In the genomic region with DNA sequence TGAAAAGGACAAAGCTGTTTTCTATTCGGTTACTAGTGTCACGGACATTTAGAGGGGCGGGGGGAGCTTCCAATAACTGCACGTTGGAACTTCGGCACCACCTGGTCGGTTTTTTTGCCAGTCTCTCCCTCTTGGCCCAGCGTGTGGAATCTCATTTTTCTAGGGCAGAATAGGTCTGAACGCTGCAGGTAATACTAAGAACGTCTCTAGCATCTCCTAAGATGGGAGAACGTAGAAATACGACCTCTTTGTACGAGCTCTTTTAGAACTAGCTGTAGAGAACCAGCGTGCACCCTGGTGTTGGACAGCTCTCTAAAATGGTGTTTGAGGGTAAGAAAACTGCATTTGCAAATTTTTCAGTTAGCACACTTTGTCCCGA, we compare ENCODE assay signal across 9 mouse cellular contexts. TPM values are rescaled to one million over a fixed set of nuclear protein-coding genes. Genes with fewer than 3 reads are reported as not detected.
DNase-seq lines count a peak whose midpoint lies in the region; ATAC-seq and TF ChIP-seq lines count a peak whose summit lies in the region.
"Had no signal": no experiment of that assay in that cellular context is flagged by ENCODE, and none has a peak within 500 bp of the region (broad histone marks: within the 10 kb centered on the region; RNA-seq: fewer than 3 reads in every experiment).

No protein-coding gene starts in this region.

- DNase-seq in heart, adult 2 months: no peak
- DNase-seq in heart, adult 8-10 months (ENCODE audit: low spot score): no peak
- DNase-seq in CD4-positive helper T cell, adult 2 months (ENCODE audit: low read depth, low spot score): peak; percentile 44
- no peak for DNase-seq in forebrain, embryonic 11.5 days (ENCODE audit: low spot score)
- DNase-seq in liver, adult 2 months (ENCODE audit: extremely low read depth, low read depth, low spot score): peak; percentile 48
- DNase-seq in telencephalon, adult 2 months (ENCODE audit: low read depth, low spot score): peak; percentile 18
- DNase-seq in left cerebral cortex, postnatal 25 days (ENCODE audit: low spot score in 2 of 2): no peak

- peak overlapping the region; percentile 92 for H3K27ac ChIP-seq in heart, adult 2 months
- peak overlapping the region; percentile 89 for H3K27ac ChIP-seq in forebrain, embryonic 11.5 days (ENCODE audit: low read depth, low read length)
- peak overlapping the region; percentile 79 for H3K27ac ChIP-seq in liver, adult 2 months (replicated peaks; ENCODE audit: insufficient read depth, low read depth, low read length)

- H3K9ac ChIP-seq in heart, adult 2 months (ENCODE audit: low read depth, low read length): peak overlapping the region; percentile 87
- H3K9ac ChIP-seq in forebrain, embryonic 11.5 days (ENCODE audit: low read length): peak overlapping the region; percentile 89
- H3K9ac ChIP-seq in liver, adult 2 months (ENCODE audit: low read depth, low read length): peak overlapping the region; percentile 90

- no peaks in the 10 kb centered on the region for H3K27me3 ChIP-seq in heart, adult 2 months (ENCODE audit: control insufficient read depth, insufficient read depth, low read length)
- H3K27me3 ChIP-seq in forebrain, embryonic 11.5 days (ENCODE audit: control insufficient read depth, insufficient read depth, low read length): no peaks in the 10 kb centered on the region
- H3K27me3 ChIP-seq in liver, adult 2 months (ENCODE audit: control insufficient read depth, insufficient read depth, low read length): no peaks in the 10 kb centered on the region
- H3K27me3 ChIP-seq: Patski had no signal

- peaks cover under 1% of the 10 kb centered on the region for H3K36me3 ChIP-seq in heart, adult 2 months (ENCODE audit: control insufficient read depth, insufficient read depth, low read length)
- no peaks in the 10 kb centered on the region for H3K36me3 ChIP-seq in forebrain, embryonic 11.5 days (ENCODE audit: control insufficient read depth, insufficient read depth, low read length)
- peaks cover under 1% of the 10 kb centered on the region for H3K36me3 ChIP-seq in liver, adult 2 months (ENCODE audit: control insufficient read depth, insufficient read depth, low read length)

- ATAC-seq in forebrain, embryonic 11.5 days (replicated peaks; ENCODE audit: low FRiP score): 0 out of 2 replicates have a peak, but pooled peaks have one; percentile 1
- no peak for ATAC-seq in inflammation-experienced regulatory T-cells, adult 6 months

- no peak for TF ChIP-seq EP300 in heart, adult 2 months (IDR thresholded peaks at IDR 0.05; ENCODE audit: insufficient read depth, low read depth, low read length)

- peak overlapping the region; percentile 62 for H3K4me2 ChIP-seq in forebrain, embryonic 11.5 days (ENCODE audit: low read depth, low read length, severe bottlenecking)

- 2% methylated on average over 14 of the region's 14 CpGs for WGBS in heart, adult 2 months
- WGBS in forebrain, embryonic 11.5 days: 0% methylated on average over 14 of the region's 14 CpGs
- WGBS in liver, adult 2 months: under 1% methylated on average over 14 of the region's 14 CpGs

- H3K4me3 ChIP-seq in heart, adult 2 months: peak overlapping the region; percentile 87
- H3K4me3 ChIP-seq in forebrain, embryonic 11.5 days (ENCODE audit: low read depth, low read length): peak overlapping the region; percentile 76
- H3K4me3 ChIP-seq in liver, adult 2 months (ENCODE audit: insufficient read depth, low read depth, low read length): peak overlapping the region; percentile 65

- H3K9me3 ChIP-seq in forebrain, embryonic 11.5 days (ENCODE audit: control insufficient read depth, low read length): no peaks in the 10 kb centered on the region

- intact Hi-C loops in heart, adult 2 months (cut with DNase I): loop anchor here (2.0 to 10.0 kb wide), 3 partner anchors 87 to 335 kb away; partner anchors contain the start of genes Rnf168 and Smco1
- intact Hi-C loops in left cerebral cortex, postnatal 25 days (cut with DNase I): no loop called here

- peaks cover 2% of the 10 kb centered on the region; the same call in 1 of the 2 replicates for H3K4me1 ChIP-seq in heart, adult 2 months (ENCODE audit: control insufficient read depth, insufficient read depth, low read length)
- H3K4me1 ChIP-seq in forebrain, embryonic 11.5 days (replicated peaks; ENCODE audit: control insufficient read depth, insufficient read depth, low read length): peaks cover 2% of the 10 kb centered on the region; the same call in 1 of the 2 replicates
- H3K4me1 ChIP-seq in liver, adult 2 months (ENCODE audit: control insufficient read depth, insufficient read depth, low read length): peaks cover 10% of the 10 kb centered on the region; the same call in 1 of the 2 replicates

- H3K79me2 ChIP-seq in heart, adult 2 months (replicated peaks; ENCODE audit: control insufficient read depth, insufficient read depth, low read length): no peaks in the 10 kb centered on the region
- peaks cover 10% of the 10 kb centered on the region for H3K79me2 ChIP-seq in liver, adult 2 months (ENCODE audit: control insufficient read depth, insufficient read depth, low read length)

- no peak for TF ChIP-seq CTCF in heart, adult 2 months (IDR thresholded peaks at IDR 0.05)
- TF ChIP-seq CTCF in liver, adult 2 months (IDR thresholded peaks at IDR 0.05; ENCODE audit: low read depth, low read length): no peak

- no peak for TF ChIP-seq POLR2A in heart, adult 2 months (IDR thresholded peaks at IDR 0.05; ENCODE audit: insufficient read depth, low read depth, low read length)
- no peak for TF ChIP-seq POLR2A in liver, adult 2 months (IDR thresholded peaks at IDR 0.05; ENCODE audit: extremely low read depth, insufficient read depth, low read length)

RNA-seq across cellular contexts. Expression of gene Tfrc, which starts 0.7 kb away (rescaled TPM):
- 10 to 100 TPM; 51.3 to 85.7 TPM for total RNA-seq in heart, adult 2 months (2021)
- 27.8 and 72.8 TPM in 2 replicates for polyA plus RNA-seq in heart, adult 2 months (2012; rRNA removed)
- total RNA-seq in heart, adult 8-10 months (2022): 10 to 100 TPM; 21.4 to 53.5 (median 38.0) TPM
- polyA plus RNA-seq in forebrain, embryonic 11.5 days (2014; fragmentation: Nextera tagmentation; extraction: Ambion mirVana): 68.4 and 73.6 TPM in 2 replicates
- total RNA-seq in liver, adult 2 months (2014; rRNA removed): 16.0 and 36.5 TPM in 2 replicates
- polyA plus RNA-seq in liver, adult 2 months (2012; rRNA removed): 3.9 and 4.4 TPM in 2 replicates
- 10 to 100 TPM; 15.9 to 22.7 (median 17.9) TPM for polyA plus RNA-seq in inflammation-experienced regulatory T-cells, adult 6 months (2017; shearing (Covaris generic))
- total RNA-seq in left cerebral cortex, postnatal 25 days (2021): 10 to 100 TPM; 71.0 to 79.9 TPM

RNA-seq across cellular contexts. Expression of gene Tnk2, which starts 34.3 kb away (rescaled TPM):
- total RNA-seq in heart, adult 2 months (2021): 10 to 100 TPM; 17.8 to 19.6 TPM
- 32.2 and 37.0 TPM in 2 replicates for polyA plus RNA-seq in heart, adult 2 months (2012; rRNA removed)
- total RNA-seq in heart, adult 8-10 months (2022): 10 to 100 TPM; 18.6 to 22.6 (median 21.4) TPM
- 11.2 and 12.1 TPM in 2 replicates for polyA plus RNA-seq in forebrain, embryonic 11.5 days (2014; fragmentation: Nextera tagmentation; extraction: Ambion mirVana)
- total RNA-seq in liver, adult 2 months (2014; rRNA removed): 1.9 and 4.9 TPM in 2 replicates
- 33.4 and 35.7 TPM in 2 replicates for polyA plus RNA-seq in liver, adult 2 months (2012; rRNA removed)
- 10 to 100 TPM in 1 of 3 experiments, 1 to 10 TPM in 2; 7.2 to 10.1 (median 8.6) TPM for polyA plus RNA-seq in inflammation-experienced regulatory T-cells, adult 6 months (2017; shearing (Covaris generic))
- 100 to 1,000 TPM; 179 to 184 TPM for total RNA-seq in left cerebral cortex, postnatal 25 days (2021)

Comparison
In these comparisons a context has a peak if more than half of its experiments do, and no peak if none do; other contexts are left out.
1. DNase-seq: peak in CD4-positive helper T cell, adult 2 months (single experiment), liver, adult 2 months (single experiment) and telencephalon, adult 2 months (single experiment); none in heart, adult 2 months (0 of 2), heart, adult 8-10 months (single experiment), forebrain, embryonic 11.5 days (single experiment) and left cerebral cortex, postnatal 25 days (0 of 2).
2. RNA of gene Tnk2, which starts 34.3 kb away (total RNA-seq): 179 to 184 TPM in left cerebral cortex, postnatal 25 days; 18.6 to 22.6 TPM in heart, adult 8-10 months, 17.8 to 19.6 TPM in heart, adult 2 months and 1.9 to 4.9 TPM in liver, adult 2 months; every median in the first group is over 4 times any median in the second.
3. Peak in every context shown above with its lines, with median percentiles within 50 percentile points of each other: H3K27ac ChIP-seq, H3K4me3 ChIP-seq and H3K9ac ChIP-seq.